Mouse (Mus musculus) adrenal gland, adult 8-10 months (tissue): ENCODE data around the gene Madd. TPM values are rescaled to one million over a fixed set of nuclear protein-coding genes. Genes with fewer than 3 reads are reported as not detected.
"Not testable (repeated sequence)": the region's sequence is repeated elsewhere in the genome, so short reads cannot be mapped to it uniquely, and the experiment has no call there.

ENCODE experiments used
- DNase-seq: peaks from one replicate; pipeline ENCODE4 v3.0.0; 2022
- total RNA-seq, 4 experiments: library from RNA; stranded (reverse); gene quantifications; 2 replicates each; pipeline ENCODE4 v1.2.4; 2022

Madd gene
- total RNA-seq, 4 experiments from 2014 or later, result 25.2 to 44.7 (median 32.4) TPM

DNA sequence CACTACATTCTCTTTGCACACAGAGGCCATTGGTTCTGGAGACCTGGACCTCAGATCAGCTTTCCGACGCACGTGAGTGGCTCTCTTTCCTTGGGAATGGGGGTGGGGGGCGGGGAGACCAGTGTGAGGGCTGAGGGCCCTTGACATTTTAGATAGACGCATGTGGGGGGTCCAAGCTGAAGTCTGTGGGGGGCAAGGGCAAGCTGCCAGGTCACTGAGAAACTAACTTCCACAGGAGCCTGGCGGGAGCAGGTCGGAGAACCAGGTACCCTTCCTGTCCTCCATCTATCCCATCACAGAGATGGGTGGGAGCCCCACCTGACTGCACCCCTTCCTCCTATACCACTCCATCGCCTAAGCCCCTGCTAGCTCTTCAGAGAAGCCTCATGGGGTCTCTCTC is 62.1 kb downstream of the Madd start:
- DNase-seq, result no peak

DNA sequence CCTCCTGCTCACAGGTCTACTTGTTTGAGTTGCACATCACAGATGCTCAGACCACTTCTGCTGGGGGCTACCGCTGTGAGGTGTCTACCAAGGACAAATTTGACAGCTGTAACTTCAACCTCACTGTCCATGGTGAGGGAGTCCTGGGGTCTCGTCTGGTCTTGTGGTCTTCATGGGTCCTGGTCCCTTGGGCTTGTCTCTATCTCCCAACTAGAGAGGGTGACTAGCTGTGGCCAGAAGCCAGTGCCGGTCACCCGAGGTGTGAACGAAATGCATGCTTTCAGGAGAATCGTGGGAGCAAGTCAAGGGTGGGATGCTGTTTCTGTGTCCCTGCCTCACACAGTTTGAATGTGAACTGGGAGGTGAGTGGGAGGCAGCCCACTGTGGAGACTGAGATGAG is 62.6 kb downstream of the Madd start:
- no peak for DNase-seq

GRCm38 (mm10) chr2:91120261-91120671 is 63.4 kb downstream of the Madd start:
- DNase-seq, result no peak

- DNase-seq, result no peak
Measured at GRCm38 (mm10) chr2:91119551-91119950, 64.1 kb downstream of the Madd start.

- no peak for DNase-seq
Measured at GRCm38 (mm10) chr2:91119061-91119460, 64.6 kb downstream of the Madd start.

GRCm38 (mm10) chr2:91118647-91119046 is 65.0 kb downstream of the Madd start:
- no peak for DNase-seq

- DNase-seq, result no peak
Measured at GRCm38 (mm10) chr2:91117585-91118275, 65.9 kb downstream of the Madd start, which contains the start of gene Mybpc3. TSS of gene Mybpc3 (plus strand) at chr2:91118144.

DNA sequence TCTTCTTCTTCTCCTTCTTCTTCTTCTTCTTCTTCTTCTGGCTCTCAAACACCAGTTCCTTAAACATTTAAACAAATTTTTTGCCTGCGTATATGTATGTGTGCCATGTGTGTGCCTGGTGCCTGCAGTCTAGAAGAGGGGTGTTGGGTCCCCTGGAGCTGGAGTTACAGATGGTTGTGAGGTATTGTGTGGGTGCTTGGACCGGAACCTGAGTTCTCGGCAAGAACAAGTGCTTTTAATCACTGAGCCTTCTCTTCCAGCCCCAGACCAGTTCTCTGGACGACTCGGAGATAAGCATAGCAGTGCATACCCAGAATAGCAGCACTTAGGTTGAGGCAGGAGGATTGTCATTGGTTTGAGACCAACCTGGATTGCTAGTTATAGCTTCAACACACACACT is 66.8 kb downstream of the Madd start:
- no peak for DNase-seq

DNA sequence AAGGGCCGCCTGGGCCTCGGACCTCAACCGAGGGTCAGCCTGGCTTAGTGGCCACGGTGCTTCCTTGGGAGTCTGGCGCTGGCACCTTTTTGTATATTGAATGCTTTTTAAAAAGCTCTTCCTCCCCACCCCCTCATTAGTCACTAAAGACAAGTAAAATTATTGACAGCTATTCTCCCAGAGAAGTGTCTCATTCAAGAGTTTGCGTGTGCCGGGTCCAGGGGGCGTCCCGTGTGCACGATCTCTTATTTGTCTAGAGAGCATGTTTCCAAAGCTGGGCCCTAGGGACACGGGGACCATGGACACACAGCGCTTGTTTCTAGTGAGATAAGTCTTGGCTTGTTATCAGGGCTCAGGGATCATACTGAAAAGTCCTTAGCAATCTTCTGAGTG is 68.1 kb downstream of the Madd start:
- no peak for DNase-seq

- DNase-seq, result peak; percentile 92
Measured at GRCm38 (mm10) chr2:91114781-91115577, 68.7 kb downstream of the Madd start.

- DNase-seq, result no peak
Measured at GRCm38 (mm10) chr2:91113852-91114251, 69.8 kb downstream of the Madd start.

- no peak for DNase-seq
Measured at GRCm38 (mm10) chr2:91113334-91113733, 70.3 kb downstream of the Madd start.

DNA sequence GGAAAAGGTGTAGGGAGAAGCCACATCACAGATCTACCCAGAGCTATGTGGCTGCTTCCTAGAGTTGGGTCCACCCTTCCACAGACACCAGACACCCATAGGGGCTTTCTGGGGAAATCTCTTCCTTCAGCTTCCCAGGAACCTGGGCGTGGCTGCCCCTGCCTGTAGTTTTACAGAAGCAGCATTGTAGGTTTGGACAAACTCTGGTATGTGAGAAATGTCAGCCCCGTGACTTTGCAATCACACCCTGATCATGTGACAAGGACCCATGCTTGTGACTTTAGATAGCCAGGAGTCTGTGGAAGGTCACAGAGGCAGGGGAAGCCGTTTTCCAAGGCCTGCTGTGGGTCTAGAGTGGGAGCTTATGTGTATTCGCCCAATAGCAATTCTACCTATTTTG is 71.1 kb downstream of the Madd start:
- DNase-seq, result no peak

DNA sequence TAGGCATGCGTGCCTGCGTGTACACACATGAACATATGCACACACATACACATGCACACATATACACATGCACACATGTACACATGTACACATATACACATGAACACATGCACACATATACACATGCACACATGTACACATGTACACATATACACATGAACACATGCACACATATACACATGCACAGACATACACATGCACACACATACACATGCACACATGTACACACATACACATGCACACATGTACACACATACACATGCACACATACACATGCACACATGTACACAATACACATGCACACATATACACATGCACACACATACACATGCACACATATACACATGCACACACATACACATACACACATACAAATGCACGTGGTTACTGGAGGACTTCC is 71.8 kb downstream of the Madd start:
- not testable (repeated sequence) for DNase-seq

- no peak for DNase-seq
Measured at GRCm38 (mm10) chr2:91110429-91110828, 73.2 kb downstream of the Madd start.

DNA sequence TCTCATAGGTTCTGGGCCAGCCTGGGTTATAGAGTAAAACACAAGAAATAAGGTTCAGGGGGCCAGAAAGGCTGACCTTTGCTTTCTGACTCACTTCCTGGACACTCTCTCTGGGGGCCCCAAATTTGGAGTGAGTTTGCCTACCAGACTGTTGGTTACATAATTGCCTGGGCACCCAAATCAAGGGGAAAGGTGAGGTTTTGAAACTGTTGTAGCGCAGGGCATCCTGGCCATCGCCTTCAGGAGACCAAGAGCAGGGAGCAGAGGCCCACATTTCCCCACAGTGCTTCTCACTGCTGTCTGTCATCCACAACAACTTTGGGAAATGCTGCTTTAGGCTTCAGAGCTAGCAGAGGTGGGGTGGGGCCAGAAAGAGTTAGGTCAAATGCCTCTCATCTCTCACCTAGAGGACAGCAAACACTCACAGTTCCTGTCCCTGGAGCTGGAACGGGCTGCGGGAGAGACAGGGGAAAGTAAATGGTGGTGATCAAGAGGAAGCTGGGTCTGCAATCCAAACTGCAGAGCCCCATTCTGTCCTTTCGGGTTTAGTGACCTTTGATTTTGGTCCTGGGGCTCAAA is 73.7 kb downstream of the Madd start:
- DNase-seq, result no peak

- DNase-seq, result no peak
Measured at GRCm38 (mm10) chr2:91109241-91109640, 74.4 kb downstream of the Madd start.

- DNase-seq, result no peak
Measured at GRCm38 (mm10) chr2:91108156-91108555, 75.5 kb downstream of the Madd start.

DNA sequence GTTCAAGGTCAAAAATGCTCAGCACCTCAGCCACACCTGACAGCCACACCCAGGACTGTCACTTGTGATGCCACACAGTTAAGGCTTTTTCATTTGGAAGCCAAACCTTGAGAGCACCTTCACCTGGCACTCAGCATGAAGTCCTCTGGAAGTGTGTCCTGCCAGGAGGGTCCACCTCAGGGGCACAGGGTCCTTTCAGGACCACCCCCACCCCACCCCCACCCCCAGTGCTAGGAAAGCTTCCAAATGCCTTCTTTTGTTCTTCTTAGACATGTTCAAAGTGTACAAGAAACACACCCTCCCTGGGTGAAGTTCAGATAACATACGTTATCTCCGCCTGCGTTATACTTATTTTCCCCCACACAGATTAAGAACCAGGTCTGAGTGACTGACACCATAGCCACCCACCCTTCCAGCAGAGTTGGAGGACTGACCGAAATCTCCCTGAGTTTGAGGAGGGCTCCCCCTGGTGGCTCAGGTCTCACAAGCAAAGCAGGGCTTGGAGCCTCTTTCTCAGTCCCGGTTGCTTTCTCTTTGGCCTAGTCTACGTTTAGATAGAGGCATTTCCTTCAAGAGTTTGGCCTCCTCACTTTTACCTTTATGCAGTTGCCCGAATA is 82.4 kb downstream of the Madd start:
- DNase-seq, result peak; percentile 71

DNA sequence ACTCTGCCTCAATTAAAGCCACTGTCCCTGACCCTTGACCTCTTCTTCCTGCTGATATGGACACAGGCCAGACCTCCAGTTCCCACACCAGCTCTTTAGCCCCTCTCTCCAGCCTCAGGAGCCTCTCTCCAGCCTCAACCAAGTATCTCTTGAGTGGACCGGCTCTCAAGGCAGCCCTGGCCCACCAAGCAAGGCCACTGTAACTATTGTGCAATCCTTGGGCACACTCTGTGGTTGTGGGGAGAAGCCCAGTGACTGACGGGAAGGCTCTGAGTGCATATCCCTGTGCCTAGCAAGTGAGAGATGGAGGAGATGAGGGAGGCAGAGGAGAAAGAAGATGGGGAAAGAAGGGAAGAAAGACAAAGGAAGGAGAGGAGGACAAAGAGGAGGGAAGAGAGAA is 85.5 kb downstream of the Madd start:
- no peak for DNase-seq

DNA sequence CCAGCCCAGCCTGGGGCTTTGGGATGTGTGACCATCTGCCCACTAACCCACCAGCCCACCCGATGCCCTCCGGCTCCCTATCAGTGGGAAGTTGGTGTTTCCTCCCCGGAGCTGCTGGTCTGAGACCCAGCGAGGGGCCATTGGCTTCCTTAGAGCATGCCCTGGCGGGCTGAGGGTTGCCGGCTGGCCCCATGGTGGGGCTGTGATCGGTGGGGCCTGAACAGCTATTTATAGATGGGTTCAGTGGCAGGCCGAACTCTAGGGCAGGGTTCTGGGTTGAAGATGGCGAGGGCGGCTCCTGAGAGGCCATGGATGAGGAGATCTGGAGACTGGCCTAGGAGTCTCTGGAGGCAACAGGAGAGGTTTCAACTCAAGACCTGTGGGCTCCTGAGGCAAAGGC is 86.6 kb downstream of the Madd start:
- no peak for DNase-seq

DNA sequence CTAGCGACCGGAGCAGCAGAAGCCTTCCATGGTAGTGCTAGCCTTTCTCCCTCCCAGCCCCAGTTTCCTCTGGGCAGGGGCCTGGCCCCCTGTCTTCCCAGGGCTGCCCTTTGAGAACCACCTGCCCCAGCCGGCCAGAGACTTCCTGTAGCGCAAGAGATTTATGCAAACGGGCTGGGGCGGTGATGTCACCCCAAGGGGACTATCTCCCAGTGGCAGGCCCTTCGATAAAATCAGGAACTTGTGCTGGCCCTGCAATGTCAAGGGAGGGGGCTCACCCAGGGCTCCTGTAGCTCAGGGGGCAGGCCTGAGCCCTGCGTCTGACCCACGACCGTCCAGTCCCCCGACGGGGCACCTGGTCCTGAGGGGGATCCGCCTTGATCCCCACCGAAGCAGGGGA is 87.1 kb downstream of the Madd start:
- DNase-seq, result no peak

DNA sequence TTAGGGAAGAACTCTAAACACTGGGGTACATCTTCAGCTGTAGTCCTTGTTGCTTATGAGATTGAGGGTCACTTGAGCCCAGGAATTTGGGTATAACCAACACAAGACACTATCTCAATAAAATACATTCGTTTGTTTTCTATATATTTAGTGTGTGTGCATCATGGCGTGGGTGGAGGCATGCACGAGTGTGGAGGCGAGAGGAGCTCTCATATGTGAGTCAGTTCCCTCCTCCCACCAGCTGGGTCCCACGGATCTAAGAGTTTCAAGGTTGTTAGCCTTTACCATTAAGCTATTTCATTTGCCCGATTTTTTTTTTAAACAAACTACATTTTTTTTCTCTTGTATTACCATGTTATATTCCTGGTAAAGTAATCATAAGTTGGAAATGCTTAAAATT is 92.8 kb downstream of the Madd start:
- DNase-seq, result no peak
